Mouse (Mus musculus): ENCODE measurements around the gene Ino80e. TPM values are rescaled to one million over a fixed set of nuclear protein-coding genes. Genes with fewer than 3 reads are reported as not detected.
"Not testable (repeated sequence)": the region's sequence is repeated elsewhere in the genome, so short reads cannot be mapped to it uniquely, and the experiment has no call there.

The Ino80e gene
- total RNA-seq (2017): 44.6 and 46.8 TPM in 2 replicates

DNA sequence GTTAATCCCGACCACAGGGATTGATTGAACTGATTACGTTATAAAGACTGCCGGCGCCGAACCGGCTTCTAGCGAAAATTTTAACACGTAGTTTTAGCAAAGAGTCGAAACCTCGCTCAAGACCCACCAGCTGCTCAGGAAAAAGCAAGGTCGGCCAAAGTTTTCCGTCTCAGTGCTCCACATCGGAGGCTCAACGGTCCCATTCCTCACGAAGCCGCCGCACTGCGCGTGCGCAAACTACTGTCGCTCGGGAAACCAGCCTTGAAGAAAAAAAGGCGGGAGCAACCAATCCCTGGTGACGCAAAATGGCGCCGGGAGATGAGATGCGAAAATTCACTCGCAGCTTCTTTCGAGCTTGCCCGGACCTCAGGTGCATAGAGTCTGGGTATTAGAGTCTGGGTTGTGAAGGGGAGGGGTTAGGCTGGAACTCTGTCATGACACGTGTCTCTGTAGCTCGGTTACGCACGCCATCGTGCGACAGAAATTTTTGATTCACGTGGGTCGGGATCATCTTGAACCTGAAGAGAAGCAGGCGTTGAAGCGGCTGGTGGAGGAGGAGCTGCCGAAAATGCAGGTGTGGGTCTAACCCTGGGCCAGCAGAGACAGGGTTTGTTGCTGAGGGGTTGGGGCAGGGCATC, at the start of gene Ino80e:
TSS of gene Ino80e (minus strand) at position 231 of the 638 bp plus-strand sequence.
- peak; percentile 61 for ATAC-seq (ENCODE audit: extremely low read depth, insufficient number of reproducible peaks, low FRiP score, poor library complexity, severe bottlenecking)

DNA sequence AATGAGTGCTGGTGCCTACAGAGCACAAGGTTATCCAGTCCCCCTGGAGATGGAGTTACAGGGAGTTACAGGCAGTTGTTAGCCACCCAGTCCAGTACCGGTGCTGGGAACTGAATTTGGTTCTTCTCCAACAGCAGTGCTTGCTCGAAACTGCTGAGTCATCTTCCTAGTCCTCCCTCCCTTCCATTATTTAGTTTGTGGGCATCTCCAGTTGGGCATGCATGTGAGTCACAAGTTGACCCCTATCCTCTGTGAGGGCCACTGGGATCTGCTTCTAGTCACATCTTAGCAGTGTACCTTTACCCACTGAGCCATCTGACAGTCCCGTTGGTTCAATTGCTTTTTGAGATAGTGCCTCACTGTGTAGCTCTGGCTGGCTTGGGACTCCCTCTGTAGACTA, 43.4 kb upstream of the Ino80e start:
- no peak for ATAC-seq (ENCODE audit: extremely low read depth, insufficient number of reproducible peaks, low FRiP score, poor library complexity, severe bottlenecking)

DNA sequence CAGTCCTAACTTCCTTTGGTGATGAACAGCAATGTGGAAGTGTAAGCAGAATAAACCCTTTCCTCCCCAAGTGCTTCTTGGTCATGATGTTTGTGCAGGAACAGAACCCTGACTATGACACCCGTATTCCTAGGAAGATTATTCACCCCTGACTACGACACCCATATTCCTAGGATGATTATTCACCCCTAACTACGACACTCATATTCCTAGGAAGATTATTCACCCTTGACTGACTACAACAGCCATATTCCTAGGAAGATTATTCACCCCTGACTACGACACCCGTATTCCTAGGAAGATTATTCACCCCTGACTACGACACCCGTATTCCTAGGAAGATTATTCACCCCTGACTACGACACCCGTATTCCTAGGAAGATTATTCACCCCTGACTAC, 37.6 kb upstream of the Ino80e start:
- not testable (repeated sequence) for ATAC-seq (ENCODE audit: extremely low read depth, insufficient number of reproducible peaks, low FRiP score, poor library complexity, severe bottlenecking)

DNA sequence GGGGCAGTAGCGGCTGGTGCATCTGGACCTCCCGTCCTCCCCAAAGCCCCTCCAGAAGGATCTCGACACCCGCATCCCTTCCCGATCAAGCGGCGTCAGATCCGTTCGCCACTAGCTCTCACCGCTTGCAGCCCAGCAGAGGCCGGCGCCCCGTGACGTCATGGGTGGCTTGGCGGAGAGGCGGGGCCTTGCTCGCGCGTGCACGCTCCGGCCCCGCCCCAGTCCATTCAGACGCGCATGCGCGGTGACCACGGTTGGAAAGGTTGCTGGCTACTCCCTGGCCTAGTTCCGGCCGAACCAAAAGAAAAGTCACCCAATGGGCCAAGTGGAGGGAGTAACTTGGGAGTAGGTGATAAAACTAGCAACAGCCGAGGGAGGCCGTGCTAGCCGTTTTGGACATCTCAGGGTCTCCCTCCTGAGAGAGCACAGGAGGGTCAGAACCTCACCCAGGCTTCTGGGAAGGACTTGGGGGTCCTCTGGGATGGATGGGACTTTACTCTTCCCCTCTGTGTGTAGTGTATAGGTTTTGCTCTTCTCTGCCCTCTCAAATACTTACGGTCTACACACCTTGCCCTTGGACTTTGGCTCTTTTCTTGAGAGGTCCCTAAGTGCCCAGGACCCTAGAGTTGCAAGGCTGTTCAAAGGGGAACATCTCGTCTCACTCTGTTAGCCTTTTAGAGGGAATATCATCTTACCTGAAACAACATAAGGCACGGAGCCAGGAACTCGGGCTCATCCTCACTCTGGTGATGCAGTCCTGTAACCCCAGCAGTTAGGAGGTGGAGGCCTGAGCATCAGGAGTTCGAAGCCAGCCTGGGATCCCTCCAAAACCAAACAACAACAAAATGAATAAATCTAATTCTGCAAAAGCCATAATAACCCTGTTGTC, 36.2 kb upstream of the Ino80e start:
- peak; percentile 88 for ATAC-seq (ENCODE audit: extremely low read depth, insufficient number of reproducible peaks, low FRiP score, poor library complexity, severe bottlenecking)

DNA sequence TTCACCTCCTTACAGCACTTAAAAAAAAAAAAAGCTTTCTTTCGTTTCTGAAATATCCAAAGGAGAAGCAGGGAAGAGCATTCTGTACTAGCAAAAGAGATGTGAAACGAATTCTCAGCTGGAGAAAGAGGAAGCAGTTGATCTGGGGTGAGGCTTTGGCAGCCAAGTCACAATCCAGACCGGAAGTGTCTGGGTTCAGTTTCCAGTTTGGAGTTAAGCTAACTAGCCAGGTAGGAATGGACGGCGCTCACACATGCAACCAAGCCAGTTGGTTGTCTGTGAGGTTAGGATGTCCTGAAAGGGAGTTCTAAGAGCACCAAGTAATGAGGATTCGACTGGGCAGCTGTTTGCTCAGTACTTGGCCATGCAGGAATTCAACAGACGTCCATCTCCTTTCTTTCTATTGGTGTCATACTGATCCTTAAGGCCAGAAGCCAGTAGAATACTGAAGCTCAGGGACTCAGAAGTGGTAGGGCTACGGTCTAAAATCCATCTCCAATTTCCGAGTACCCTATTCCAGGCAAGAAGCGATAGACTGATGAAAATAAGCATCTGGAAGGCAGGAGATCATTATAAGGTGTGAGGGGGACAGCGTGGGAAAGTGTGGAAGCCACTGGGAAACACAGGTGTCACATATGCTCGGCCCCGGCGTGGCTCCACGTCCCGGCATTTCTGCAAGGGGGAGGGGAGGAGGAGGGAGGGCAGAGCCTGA, 35.4 kb upstream of the Ino80e start:
- ATAC-seq (ENCODE audit: extremely low read depth, insufficient number of reproducible peaks, low FRiP score, poor library complexity, severe bottlenecking): peak; percentile 47; the same call in 1 of the 2 replicates

DNA sequence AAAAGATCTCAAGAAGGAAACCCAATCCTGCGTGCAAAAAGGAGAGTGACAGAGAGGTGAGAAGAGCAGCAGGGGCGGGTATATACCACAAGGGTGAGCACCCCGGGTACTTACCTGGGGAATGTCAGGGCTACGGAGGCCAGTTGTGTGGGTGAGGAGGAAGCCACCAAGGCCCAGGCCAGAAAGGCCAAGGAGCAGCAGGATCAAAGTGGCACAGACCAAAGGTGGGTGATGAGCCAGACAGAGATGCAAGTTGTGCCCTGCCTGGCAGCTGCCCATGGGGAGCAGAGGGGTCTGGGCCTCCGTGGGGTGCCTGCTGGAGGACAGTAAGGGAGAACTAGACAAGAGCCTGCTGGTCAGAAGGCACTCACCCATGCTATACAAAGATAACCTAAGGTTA, 34.7 kb upstream of the Ino80e start:
- ATAC-seq (ENCODE audit: extremely low read depth, insufficient number of reproducible peaks, low FRiP score, poor library complexity, severe bottlenecking): no peak

DNA sequence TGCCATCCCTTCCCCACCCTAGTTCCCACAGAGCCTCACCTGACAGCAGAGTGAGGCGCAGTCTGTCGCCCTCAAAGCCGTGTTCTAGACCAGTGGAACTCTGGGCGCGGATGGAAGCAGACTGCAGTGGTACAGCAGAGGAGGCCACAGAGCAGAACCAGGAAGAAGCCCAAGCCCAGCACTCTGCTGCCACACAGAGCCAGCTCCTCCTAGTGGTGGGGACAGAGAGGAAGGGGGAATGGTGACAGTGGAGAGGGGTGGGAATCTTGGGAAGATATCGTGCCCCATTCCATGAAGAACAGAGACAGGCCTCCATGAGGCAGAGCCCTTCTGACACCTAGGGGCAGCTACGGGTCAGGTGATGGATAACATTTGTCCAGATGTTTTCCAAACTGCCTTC, 26.7 kb upstream of the Ino80e start:
- no peak for ATAC-seq (ENCODE audit: extremely low read depth, insufficient number of reproducible peaks, low FRiP score, poor library complexity, severe bottlenecking)

DNA sequence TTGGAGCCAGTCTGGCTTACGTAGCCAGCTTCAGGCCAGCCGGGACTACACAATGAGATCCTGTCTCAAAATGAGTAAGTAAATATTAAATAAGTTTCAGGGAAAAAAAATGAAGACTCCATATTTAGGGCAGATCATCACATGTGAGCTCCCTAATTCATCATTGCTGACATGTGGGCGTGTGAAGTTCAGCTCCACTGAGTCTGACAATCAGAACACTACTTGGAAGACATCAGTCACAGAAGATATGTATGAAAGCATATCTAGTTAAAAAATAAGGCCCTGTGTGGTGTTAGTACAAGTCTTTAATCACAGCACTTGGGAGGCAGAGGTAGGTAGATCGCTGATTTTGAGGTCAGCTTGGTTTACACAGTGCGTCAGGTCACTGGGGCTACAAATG, 25.1 kb upstream of the Ino80e start:
- no peak for ATAC-seq (ENCODE audit: extremely low read depth, insufficient number of reproducible peaks, low FRiP score, poor library complexity, severe bottlenecking)

DNA sequence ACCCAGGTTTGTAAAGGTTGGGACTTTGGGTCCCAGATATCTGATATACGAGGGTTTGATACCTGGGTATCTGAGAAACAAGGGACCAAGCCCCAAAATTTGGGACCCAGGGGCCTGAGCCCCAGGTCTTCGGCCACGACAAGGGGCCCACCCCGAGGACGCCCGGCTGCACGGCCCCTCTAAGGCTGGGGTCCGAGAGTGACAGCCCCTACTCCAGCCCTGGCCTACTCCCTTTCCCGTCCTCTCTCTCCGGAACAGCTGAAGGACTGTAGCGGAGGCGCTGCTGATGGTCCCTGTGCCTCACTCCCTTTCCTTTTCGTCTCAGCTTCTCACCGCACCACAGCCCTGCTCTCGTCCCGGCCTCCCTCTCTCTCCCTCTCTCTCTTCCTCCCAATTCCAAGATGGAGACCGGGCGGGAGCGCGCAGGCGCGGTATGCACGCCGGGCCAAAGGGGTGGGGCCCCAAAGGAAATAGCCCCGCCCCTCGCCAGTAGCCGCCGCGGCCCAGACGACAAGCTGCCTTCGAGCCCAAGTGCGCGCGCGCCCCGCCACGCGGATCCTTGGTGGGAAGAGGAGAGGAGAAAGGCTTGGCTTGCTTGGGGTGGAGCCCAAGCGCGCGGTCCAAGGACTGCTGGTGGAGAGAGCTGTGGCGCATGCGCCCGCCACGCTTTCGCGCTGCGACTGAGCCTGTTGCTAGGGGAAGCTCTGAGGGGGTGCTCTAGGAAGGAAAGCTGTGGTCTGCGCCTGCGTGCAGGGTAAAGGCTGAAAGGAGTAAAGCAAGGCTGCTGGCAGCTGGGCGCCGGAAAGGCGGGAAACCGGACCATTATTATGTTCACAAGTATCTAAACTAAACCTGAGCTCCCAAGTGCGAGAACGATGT, 22.3 kb upstream of the Ino80e start, which contains the start of gene Taok2:
TSS of gene Taok2 (minus strand) at position 418 of the 879 bp plus-strand sequence.
- peak; percentile 82 for ATAC-seq (ENCODE audit: extremely low read depth, insufficient number of reproducible peaks, low FRiP score, poor library complexity, severe bottlenecking)

DNA sequence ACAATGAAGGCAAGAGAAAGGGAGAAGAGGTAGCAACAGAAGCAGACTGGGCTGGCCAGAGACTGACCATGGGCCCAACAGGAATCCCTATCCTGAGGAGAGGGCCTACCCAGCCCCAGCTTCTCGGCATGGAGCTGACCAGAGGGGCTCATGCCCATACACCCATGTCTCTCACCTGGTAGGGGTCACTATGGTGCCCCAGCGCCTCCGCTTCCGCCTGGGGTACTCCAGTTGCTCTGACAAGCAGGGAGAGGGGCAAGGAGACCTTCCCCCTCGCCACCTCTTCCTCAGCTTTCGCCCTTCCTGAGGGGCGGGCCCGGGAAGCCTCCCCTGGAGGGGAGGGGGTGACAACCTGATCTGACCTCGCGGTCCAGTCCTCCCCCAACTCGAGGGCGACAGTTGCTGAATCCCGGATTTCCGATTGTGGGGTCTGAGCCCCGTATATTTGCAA, 21.6 kb upstream of the Ino80e start:
- ATAC-seq (ENCODE audit: extremely low read depth, insufficient number of reproducible peaks, low FRiP score, poor library complexity, severe bottlenecking): no peak

DNA sequence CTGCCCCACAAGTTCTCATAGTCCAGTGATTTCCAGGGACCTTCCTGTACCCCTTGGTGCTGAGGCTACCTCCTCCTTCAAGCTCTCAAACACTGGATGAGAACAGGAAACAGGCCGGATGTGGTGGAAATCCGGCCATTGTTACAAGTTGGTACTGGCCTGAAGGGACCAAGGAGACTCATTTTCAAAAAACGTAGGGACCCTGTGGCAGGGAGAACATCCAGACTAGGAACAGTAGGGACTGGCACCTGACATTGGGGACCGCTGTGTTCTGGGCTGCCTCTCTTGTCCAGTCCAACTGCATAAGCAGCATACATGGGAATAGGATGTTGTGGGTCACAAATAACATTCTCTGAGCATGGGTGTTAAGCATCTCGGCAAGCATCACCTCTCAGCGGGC, 18.9 kb upstream of the Ino80e start:
- ATAC-seq (ENCODE audit: extremely low read depth, insufficient number of reproducible peaks, low FRiP score, poor library complexity, severe bottlenecking): no peak

DNA sequence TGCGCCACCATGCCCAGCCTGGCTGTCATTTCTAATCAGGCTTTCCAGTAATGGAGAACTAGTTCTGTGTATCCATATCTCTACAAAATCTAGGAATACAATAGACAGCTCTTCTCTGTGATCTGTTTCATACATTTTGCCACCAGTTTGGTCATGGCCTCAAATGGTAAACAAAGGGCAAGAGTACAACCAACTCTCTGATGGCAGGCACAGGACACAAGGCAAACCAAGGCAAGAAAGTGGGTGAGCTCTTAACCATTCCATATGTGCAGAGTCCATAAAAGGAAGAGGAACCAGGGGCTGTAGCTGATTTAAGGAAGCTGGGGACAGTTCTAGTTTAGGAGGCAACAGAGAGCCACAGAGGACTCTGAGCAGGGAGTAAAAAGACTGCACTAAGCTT, 15.1 kb upstream of the Ino80e start:
- no peak for ATAC-seq (ENCODE audit: extremely low read depth, insufficient number of reproducible peaks, low FRiP score, poor library complexity, severe bottlenecking)

DNA sequence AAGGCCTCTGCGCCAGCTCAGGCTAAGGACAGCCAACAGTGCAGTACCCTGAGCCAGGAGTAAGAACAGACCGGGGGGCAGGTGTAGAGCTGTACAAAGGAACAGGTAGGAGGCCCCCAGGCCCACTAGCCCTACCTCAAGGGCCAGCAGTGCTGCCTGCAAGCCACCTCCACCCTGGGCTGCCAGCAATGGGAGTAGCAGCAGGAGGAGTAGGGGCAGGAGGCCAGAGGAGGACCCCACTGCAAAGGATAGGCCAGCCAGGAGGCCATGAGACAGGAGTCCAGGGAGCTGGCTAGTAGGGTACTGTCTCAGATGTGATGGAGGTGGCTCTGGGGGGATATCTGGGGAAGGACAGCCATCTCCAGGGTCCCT, 8.3 kb upstream of the Ino80e start:
- ATAC-seq (ENCODE audit: extremely low read depth, insufficient number of reproducible peaks, low FRiP score, poor library complexity, severe bottlenecking): no peak

DNA sequence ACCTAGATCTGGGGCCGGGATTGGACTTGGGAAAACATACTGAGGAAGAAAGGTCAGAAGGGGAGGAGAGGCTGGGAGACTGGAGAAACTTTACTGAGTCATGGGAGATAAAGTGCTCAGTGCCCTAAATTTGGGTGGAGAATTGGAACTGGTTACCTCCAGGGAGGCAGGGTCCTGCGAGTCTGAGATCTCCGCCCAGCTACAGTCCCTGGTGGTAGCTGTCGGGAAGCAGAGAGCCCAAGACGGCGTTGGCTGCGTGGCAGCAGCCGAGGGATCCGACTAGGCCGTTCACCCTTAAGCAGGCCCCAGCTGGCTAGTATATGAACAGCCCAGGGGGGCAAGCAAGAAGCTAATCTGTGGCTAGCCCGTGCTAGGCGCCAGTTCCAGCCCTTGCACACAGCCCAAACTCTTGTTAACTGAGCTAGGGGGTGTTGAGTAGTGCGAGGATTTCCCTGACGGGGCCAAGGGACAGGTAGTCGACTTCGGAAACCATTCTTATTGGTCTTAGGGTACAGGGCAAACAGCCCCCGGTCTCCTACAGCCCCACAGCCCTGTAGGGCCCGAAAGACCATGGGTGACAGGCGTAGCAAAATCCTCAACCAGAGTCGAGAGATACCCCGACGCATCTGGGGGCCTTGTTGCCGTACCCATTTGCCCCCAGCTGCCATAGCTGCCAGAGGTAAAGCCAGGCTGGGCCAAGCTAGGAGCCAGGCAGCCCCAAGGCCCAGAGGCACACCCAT, 7.8 kb upstream of the Ino80e start:
- no peak for ATAC-seq (ENCODE audit: extremely low read depth, insufficient number of reproducible peaks, low FRiP score, poor library complexity, severe bottlenecking)

DNA sequence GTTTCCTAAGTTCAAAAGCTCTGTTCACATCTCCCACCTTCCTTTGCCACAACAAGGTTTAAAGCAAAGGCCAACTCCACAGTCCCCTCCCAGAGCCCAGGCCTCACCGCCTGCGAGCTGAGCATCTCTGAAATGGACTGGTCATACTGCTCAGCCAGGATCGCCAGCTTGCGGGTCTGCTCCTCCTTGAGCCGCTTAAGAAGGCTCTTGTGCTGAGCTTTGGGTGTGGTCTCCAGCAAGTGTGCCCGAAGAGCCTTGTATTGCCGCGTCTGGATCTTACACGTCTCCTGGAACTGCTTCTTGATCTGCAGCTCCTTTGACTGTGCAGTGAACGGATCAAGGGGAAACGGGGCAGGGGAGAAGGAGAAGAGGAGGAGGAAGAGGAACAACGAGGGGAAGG, 5.8 kb upstream of the Ino80e start:
- no peak for ATAC-seq (ENCODE audit: extremely low read depth, insufficient number of reproducible peaks, low FRiP score, poor library complexity, severe bottlenecking)

DNA sequence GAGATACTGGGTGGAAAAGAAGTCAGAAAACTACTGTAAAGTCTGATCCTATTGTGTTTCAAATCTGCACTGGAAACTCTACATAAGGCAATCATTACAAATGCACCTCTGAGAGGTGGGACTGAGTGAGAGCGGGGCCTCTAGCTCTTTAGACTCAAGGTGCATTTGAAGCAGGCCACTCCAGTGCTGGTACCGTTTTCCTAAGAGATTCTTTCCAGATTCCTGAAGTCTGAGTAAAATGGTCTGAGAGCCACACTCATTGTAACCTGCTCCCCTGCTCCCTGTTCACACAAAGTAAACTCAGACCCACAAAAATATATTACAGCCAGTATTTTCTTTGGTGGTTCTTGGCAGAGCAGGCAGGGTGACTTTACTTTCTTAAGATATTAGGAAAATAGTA, 5.4 kb upstream of the Ino80e start:
- ATAC-seq (ENCODE audit: extremely low read depth, insufficient number of reproducible peaks, low FRiP score, poor library complexity, severe bottlenecking): no peak

DNA sequence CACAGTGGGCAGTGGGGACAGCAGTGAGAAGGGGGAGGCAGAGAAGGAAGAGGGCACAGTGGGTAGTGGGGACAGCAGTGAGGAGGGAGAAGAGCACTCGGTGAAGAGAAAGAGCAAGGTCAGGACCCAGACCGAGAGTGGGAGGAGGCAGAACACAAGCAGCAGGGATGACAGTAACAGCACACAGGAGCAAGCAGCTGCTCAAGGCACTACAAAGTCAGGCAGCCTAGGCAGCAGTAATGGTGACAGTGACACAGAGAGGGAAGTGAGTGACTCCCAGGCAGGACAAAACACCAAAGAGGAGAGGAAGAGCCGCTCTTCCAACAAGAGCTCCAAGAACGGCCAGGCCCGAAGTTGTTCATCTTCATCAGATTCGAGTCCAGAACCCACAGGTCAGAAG, 1.6 kb upstream of the Ino80e start:
- ATAC-seq (ENCODE audit: extremely low read depth, insufficient number of reproducible peaks, low FRiP score, poor library complexity, severe bottlenecking): no peak

DNA sequence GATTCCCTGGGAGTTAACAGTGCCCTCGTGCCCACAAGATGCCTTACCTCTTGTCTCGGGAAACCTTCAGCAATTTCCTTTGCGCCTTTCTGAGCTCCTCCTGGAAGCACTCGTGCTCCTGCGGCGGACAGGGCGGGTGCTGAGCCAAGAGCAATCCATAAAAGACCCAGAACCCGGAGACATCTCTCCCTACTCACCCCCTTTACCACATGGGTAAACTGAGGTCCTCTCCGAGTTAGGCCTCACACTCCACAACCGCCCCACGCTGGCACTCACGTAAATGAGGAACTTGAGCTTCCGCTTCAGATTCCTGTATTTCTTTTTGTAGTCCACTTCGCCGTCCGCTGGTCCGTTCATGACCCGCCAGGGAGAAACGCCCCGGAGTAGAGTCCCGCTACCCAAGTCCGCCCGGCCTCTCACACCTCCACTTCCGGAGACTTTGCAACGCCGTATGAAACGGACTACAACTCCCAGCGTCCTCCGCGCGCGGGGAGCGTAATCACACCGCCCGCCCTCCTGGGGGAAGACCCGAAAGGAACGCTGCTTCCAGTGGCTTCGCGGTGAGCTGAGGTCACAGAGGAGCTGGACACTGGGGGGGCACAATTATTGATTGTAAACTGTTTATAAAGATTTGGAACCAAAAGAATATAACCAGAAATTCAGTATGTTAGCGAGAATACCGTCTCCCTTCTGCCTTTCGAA, 597 bp downstream of the Ino80e start, which contains the start of gene Hirip3:
TSS of gene Hirip3 (plus strand) at position 544 of the 702 bp plus-strand sequence.
- peak; percentile 79 for ATAC-seq (ENCODE audit: extremely low read depth, insufficient number of reproducible peaks, low FRiP score, poor library complexity, severe bottlenecking)

All from neutrophil, adult 5-6 weeks (primary cell).